Mouse (Mus musculus) adrenal gland, postnatal 25 days (tissue): ENCODE results near the gene Dus3l. TPM values are rescaled to one million over a fixed set of nuclear protein-coding genes. Genes with fewer than 3 reads are reported as not detected.
A peak's percentile ranks its signal among the peaks of the same experiment; 100 is the strongest.

Experiments used
- DNase-seq: peaks from one replicate; pipeline ENCODE4 v3.0.0; 2021; ENCODE audit warnings: mixed read lengths
- total RNA-seq: library from RNA; stranded (reverse); gene quantifications from 2 replicates; pipeline ENCODE4 v1.2.3, GENCODE M21; 2021

Gene Dus3l
- total RNA-seq, 1 experiment from 2014 or later: 41.9 TPM

- DNase-seq: no peak
These were observed 28.0 kb downstream of the Dus3l start for GRCm38 (mm10) chr17:56792588-56792987.

DNA sequence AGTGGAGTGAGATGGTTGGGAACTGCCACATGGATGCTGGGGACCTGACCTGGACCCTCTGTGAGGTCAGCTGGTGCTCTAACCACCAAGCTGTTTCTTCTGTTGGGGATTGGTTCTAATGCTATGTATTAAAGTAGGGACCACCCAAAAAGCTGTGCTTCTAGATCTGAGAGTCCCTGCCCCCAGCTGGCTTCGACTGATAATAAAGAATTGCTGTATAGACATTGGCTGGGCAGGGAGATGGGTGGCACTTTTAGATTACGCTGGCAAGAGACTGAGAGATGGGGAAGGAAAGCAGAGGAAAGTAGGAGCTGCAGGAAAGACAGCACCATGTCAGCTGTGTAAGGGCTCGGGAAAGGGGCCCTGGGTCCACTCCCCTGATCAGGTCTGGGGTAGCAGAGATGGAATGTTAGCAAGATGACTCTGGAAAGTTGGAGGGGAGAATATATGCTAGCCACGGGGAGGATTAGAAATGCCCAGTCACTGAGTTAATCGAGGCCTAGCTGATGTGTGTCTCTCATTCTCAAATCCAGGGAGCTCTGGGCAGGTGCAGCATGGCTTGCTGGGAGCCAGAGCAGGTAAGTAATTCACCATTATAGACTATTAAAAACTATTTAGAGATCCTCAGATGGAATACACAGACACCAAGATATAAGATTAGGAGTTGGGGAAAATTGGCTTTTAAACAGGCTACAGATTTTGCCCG lies 29.2 kb downstream of the Dus3l start:
- no peak for DNase-seq

DNA sequence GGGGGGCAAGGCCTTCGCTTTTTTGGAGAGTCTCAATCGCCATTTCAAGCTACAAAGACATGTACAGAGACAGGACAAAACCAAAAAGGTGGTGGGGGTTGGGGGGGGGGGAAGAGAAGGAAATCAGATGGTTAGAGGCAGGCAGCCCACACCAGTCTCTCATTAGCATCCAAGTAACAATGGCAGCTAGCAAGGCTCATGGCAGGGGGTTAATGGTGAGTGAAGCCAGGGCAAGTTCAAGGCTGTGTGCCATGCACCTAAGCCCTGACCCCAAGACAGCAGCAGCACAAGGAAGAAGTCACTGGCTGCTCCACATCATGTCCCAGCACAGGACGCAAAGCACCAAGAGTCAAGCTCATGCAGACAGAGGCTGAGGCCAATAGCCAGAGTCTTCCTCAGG lies 34.7 kb downstream of the Dus3l start:
- no peak for DNase-seq

DNA sequence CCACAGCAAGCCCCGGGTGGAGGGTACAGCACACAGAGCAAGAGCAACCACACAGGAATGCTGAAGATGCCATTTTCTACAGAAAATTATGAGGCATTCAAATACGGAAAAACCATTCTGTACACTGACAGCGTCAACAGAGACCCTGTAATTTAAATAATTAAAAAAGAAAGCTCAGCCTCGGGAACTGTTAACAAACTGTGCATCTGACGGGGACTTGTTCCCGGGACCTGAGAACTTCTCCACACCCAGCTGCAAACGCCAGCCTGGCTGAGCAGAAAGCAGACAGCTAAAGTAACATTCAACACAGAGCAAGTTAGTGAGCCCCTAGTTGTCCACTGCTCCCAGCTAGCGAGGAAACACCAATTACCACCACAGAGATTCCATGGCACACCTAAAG lies 37.5 kb downstream of the Dus3l start:
- no peak for DNase-seq

DNA sequence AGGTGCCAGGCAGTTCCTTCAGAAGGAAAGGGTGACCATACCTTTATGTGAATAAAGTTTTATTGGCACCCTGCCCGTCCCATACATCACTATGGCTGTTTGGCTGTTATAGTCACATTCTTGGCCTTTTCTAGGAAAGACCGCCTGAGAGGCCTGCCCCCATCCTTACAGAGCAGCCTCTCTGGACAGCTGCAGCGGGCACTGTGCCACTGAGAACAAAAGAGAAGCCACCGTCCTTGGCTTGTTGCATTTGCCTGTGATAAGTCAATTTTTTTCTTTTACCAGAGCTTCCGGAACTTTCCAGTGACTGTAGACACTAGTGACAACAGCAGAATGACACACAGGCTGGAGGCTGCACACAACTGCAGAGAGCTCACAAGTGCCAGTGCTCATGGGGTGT lies 40.4 kb downstream of the Dus3l start:
- peak; percentile 68 for DNase-seq

DNA sequence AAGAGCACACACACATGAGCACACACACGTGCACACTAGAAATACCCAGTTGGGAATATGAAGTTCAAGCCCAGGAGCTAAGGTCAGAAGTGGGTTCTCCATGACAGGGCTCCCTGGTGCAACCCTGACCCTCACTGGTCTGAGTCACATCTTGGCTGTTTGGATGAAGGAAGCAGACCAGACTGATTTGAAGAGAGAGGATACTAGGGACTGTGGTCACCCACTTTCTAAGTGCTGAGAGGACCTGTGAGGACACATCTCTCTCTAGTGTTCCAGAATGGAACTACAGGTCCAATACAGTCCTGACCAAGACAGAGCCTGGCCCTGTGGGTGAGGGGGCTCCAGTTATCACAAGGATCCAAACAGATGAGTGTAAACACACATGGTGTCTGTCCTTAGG lies 41.2 kb downstream of the Dus3l start:
- DNase-seq: no peak

- DNase-seq: peak; percentile 78
These were observed 44.0 kb downstream of the Dus3l start for GRCm38 (mm10) chr17:56808518-56808917.

- peak; percentile 98 for DNase-seq
These were observed 45.7 kb downstream of the Dus3l start for GRCm38 (mm10) chr17:56810245-56810644.

DNA sequence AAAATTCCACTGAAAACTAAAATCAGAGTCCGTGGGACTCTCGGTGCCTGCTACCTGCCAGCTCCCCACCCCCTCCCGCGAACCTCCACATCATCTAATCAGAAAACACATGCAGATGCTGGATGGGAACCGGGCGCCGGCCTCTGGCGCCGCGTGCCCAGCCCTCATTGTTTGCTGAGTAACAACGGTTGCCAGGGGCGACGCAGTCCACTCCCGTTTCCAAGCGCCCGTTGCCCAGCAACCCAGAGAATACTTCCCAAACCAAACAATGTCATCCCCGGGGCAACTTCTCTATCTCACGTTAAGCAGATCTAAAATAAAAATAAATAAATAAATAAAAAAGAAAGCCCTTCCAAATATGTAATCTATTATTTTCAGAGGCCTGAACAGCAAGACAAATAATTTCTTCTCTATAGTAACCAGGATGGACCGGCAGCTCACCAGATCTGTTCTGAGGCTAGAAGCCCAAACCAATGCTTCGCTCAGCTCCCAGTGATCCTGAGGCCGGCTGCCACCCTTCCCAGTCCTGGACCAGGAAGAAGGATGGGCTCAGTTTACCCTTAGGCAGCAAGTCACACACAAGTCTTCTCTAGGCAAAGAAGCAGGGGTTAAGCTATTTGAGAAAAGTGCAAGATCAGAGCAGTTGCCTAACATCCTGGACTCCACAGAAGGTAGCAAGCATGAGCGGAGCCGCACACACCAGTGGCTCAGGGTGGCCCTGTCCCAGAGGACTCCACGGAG lies 49.9 kb downstream of the Dus3l start:
- DNase-seq: peak; percentile 79

- DNase-seq: no peak
These were observed 50.4 kb downstream of the Dus3l start for GRCm38 (mm10) chr17:56815057-56815345.

- no peak for DNase-seq
These were observed 53.6 kb downstream of the Dus3l start for GRCm38 (mm10) chr17:56818067-56818636.

GRCm38 (mm10) chr17:56819032-56819545 lies 54.5 kb downstream of the Dus3l start:
- no peak for DNase-seq

Other genes starting within 250 kb of the Dus3l start
- gene Gm20219, start 210.4 kb upstream of the Dus3l start, total RNA-seq: 0.76 and 1.1 TPM in 2 replicates
- 168 and 196 TPM in 2 replicates for gene Safb2, start 180.2 kb upstream of the Dus3l start, total RNA-seq
- 143 and 157 TPM in 2 replicates for gene Safb, start 179.9 kb upstream of the Dus3l start, total RNA-seq
- 303 and 325 TPM in 2 replicates for gene 2410015M20Rik, start 155.0 kb upstream of the Dus3l start, total RNA-seq
- gene Rpl36, start 151.3 kb upstream of the Dus3l start, total RNA-seq: 836 and 891 TPM in 2 replicates
- 540 and 560 TPM in 2 replicates for gene Lonp1, start 137.9 kb upstream of the Dus3l start, total RNA-seq
- gene Catsperd, start 136.6 kb upstream of the Dus3l start, total RNA-seq: 3.2 and 4.0 TPM in 2 replicates
- gene Ranbp3, start 91.5 kb upstream of the Dus3l start, total RNA-seq: 79.7 and 80.3 TPM in 2 replicates
- gene Ndufa11, start 47.0 kb upstream of the Dus3l start, total RNA-seq: 248 and 277 TPM in 2 replicates
- 27.1 and 29.1 TPM in 2 replicates for gene Vmac, start 46.7 kb upstream of the Dus3l start, total RNA-seq
- 3.8 and 5.3 TPM in 2 replicates for gene Nrtn, start 7.2 kb upstream of the Dus3l start, total RNA-seq
- gene Prr22, start 5.5 kb downstream of the Dus3l start, total RNA-seq: 0.79 and 1.5 TPM in 2 replicates
- 6.9 and 11.1 TPM in 2 replicates for gene Rfx2, start 66.3 kb downstream of the Dus3l start, total RNA-seq
- gene Acsbg2, start 109.7 kb downstream of the Dus3l start, total RNA-seq: 0.71 and 0.76 TPM in 2 replicates
- 5.4 and 8.9 TPM in 2 replicates for gene 1700061G19Rik, start 110.7 kb downstream of the Dus3l start, total RNA-seq
- 36.2 and 36.3 TPM in 2 replicates for gene Mllt1, start 170.7 kb downstream of the Dus3l start, total RNA-seq
- 0.38 and 0.70 TPM in 2 replicates for gene Acer1, start 217.4 kb downstream of the Dus3l start, total RNA-seq
- gene Clpp, start 225.5 kb downstream of the Dus3l start, total RNA-seq: 106 and 120 TPM in 2 replicates
- 67.3 and 95.1 TPM in 2 replicates for gene Alkbh7, start 232.6 kb downstream of the Dus3l start, total RNA-seq
- 0.76 and 2.3 TPM in 2 replicates for gene Pspn, start 235.3 kb downstream of the Dus3l start, total RNA-seq
- 46.1 and 55.3 TPM in 2 replicates for gene Gtf2f1, start 246.5 kb downstream of the Dus3l start, total RNA-seq
- 0.64 TPM in 1 of 2 replicates, not detected in the other for gene Gm17949, start 246.7 kb downstream of the Dus3l start, total RNA-seq